Comparison of ENCODE assay signal across 11 mouse cellular contexts in the genomic region with DNA sequence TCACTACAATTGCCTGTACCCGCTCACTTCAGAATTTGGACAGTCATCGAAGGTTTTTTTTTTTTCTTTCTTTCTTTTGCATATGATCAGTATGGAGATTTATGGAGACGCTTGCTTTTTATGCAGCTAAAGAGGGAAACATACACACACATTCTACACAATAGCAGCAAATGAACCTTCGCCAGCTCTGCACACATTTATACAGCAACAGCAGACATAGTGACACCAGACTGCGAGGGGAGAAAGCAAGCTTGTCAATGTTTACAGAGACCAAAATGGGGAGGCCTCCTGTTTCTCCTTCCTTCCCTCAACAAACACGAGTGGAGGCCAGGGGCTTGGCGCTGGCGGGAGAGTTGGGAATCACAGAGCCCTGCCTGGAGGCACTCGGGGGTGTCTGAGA.
"Had no signal": no experiment of that assay in that cellular context is flagged by ENCODE, and none has a peak within 500 bp of the region (broad histone marks: within the 10 kb centered on the region; RNA-seq: fewer than 3 reads in every experiment).

No protein-coding gene starts in this region.

- H3K9ac ChIP-seq: limb, embryonic 13.5 days; liver, embryonic 14.5 days had no signal

- H3K4me3 ChIP-seq: limb, embryonic 13.5 days had no signal

- H3K9me3 ChIP-seq: limb, embryonic 13.5 days had no signal

- H3K4me1 ChIP-seq: limb, embryonic 13.5 days had no signal

- H3K4me2 ChIP-seq: limb, embryonic 13.5 days had no signal

- DNase-seq: kidney, adult 8-10 months; kidney, postnatal 25 days; layer of hippocampus, adult 9-11 months; layer of hippocampus, postnatal 36 days; lung, adult 18-20 months; thymus, adult 18-20 months; thymus, postnatal 14 days had no signal

- H3K36me3 ChIP-seq: limb, embryonic 13.5 days had no signal

- ATAC-seq: midbrain, embryonic 16.5 days had no signal

- H3K27ac ChIP-seq: limb, embryonic 13.5 days; liver, embryonic 14.5 days; stomach, postnatal 0 days had no signal
